ENCODE assay signal across 8 mouse cellular contexts in the genomic region with DNA sequence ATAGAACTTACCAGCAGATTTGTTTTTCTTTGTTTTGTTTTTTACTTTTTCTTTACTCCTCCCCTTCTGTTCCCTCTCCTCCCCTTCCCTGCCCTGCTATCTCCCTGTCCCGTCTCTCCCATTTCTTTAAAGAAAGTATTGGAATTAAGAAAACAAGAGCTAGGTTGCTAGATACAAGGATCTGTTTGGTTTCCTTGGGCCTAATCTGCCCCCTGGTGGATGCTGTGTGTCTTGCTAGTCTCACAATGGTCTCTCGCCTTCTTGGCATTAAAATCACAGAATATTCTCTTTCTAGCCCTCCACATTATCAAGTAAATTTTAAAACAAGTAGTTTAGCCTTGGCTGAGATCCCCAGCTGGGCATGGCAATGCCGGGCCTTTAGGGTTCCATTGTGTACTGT.
A peak's percentile ranks its signal among the peaks of the same experiment; 100 is the strongest.
DNase-seq lines count a peak whose midpoint lies in the region; ATAC-seq lines count a peak whose summit lies in the region.

No protein-coding gene starts in this region.

- H3K27ac ChIP-seq in hindbrain, embryonic 10.5 days = no peak overlapping the region
- H3K27ac ChIP-seq in hindbrain, embryonic 16.5 days (ENCODE audit: low read depth, low read length) = no peak overlapping the region
- no peak overlapping the region for H3K27ac ChIP-seq in forebrain, embryonic 13.5 days

- peaks cover 15% of the 10 kb centered on the region for H3K27me3 ChIP-seq in hindbrain, embryonic 10.5 days (ENCODE audit: insufficient read depth, poor library complexity, severe bottlenecking)
- no peaks in the 10 kb centered on the region for H3K27me3 ChIP-seq in hindbrain, embryonic 16.5 days (replicated peaks; ENCODE audit: control insufficient read depth, insufficient read depth, low read length)
- H3K27me3 ChIP-seq in forebrain, embryonic 13.5 days = peaks cover 10% of the 10 kb centered on the region

- 30% methylated on average over 3 of the region's 3 CpGs for WGBS in hindbrain, embryonic 10.5 days
- 19% methylated on average over 3 of the region's 3 CpGs for WGBS in hindbrain, embryonic 16.5 days
- WGBS in forebrain, embryonic 13.5 days = 21% methylated on average over 3 of the region's 3 CpGs

- no peak overlapping the region for H3K9ac ChIP-seq in hindbrain, embryonic 16.5 days (ENCODE audit: low read depth, low read length)
- H3K9ac ChIP-seq in forebrain, embryonic 13.5 days = no peak overlapping the region

- H3K4me3 ChIP-seq in hindbrain, embryonic 10.5 days = no peak overlapping the region
- no peak overlapping the region for H3K4me3 ChIP-seq in hindbrain, embryonic 16.5 days (ENCODE audit: low read length)
- no peak overlapping the region for H3K4me3 ChIP-seq in forebrain, embryonic 13.5 days

- H3K9me3 ChIP-seq in hindbrain, embryonic 10.5 days = no peaks in the 10 kb centered on the region
- no peaks in the 10 kb centered on the region for H3K9me3 ChIP-seq in hindbrain, embryonic 16.5 days (ENCODE audit: control insufficient read depth, low read length)
- no peaks in the 10 kb centered on the region for H3K9me3 ChIP-seq in forebrain, embryonic 13.5 days (replicated peaks)

- H3K4me1 ChIP-seq in hindbrain, embryonic 10.5 days (replicated peaks) = peaks cover 39% of the 10 kb centered on the region
- H3K4me1 ChIP-seq in hindbrain, embryonic 16.5 days (ENCODE audit: control insufficient read depth, insufficient read depth, low read depth, low read length) = peaks cover 19% of the 10 kb centered on the region
- peaks cover 28% of the 10 kb centered on the region for H3K4me1 ChIP-seq in forebrain, embryonic 13.5 days

- peaks cover 17% of the 10 kb centered on the region for H3K36me3 ChIP-seq in hindbrain, embryonic 10.5 days
- H3K36me3 ChIP-seq in hindbrain, embryonic 16.5 days (ENCODE audit: control insufficient read depth, insufficient read depth, low read length) = no peaks in the 10 kb centered on the region
- H3K36me3 ChIP-seq in forebrain, embryonic 13.5 days (ENCODE audit: poor library complexity, severe bottlenecking) = no peaks in the 10 kb centered on the region

- no peak for ATAC-seq in hindbrain, embryonic 16.5 days
- peak; percentile 20; the same call in 1 of the 2 replicates for ATAC-seq in forebrain, embryonic 13.5 days
- ATAC-seq in hematopoietic stem cell, adult 5-6 weeks (replicated peaks in 1 of 2; ENCODE audit: insufficient read depth in 1 of 2, low FRiP score in 2 of 2, low TSS enrichment in 1 of 2, low read depth in 1 of 2, poor library complexity in 2 of 2, severe bottlenecking in 2 of 2) = peak; percentile 70 to 78; a peak in 3 of 4 replicates
- ATAC-seq in megakaryocyte progenitor cell, adult 5-6 weeks (replicated peaks; ENCODE audit: poor library complexity) = peak; percentile 85

- peak; percentile 79 for DNase-seq in hindbrain, embryonic 10.5 days (ENCODE audit: low spot score)
- peak; percentile 5 for DNase-seq in c-Kit-negative CD71-positive TER-119-positive erythroid progenitor cells, embryonic 14.5 days (ENCODE audit: low read depth, low spot score)
- peak; percentile 74 to 95 for DNase-seq in layer of hippocampus, postnatal 25 days (ENCODE audit: extremely low spot score in 1 of 2, low spot score in 1 of 2)
- DNase-seq in spleen, postnatal 36 days (ENCODE audit: low spot score in 2 of 2) = peak; percentile 43 to 54

- no peak overlapping the region for H3K4me2 ChIP-seq in hindbrain, embryonic 16.5 days (ENCODE audit: low read length)
- no peak overlapping the region for H3K4me2 ChIP-seq in forebrain, embryonic 13.5 days

Comparison
In these comparisons a context has a peak if more than half of its experiments do, and no peak if none do; other contexts are left out.
1. DNase-seq: peak in every context shown above with its lines; median percentile 84 in layer of hippocampus, postnatal 25 days; 79 in hindbrain, embryonic 10.5 days; 48 in spleen, postnatal 36 days; 5 in c-Kit-negative CD71-positive TER-119-positive erythroid progenitor cells, embryonic 14.5 days.